Mouse (Mus musculus): ENCODE data around the gene Grin3b.

- TF ChIP-seq CTCF (IDR thresholded peaks at IDR 0.05; ENCODE audit: extremely low read depth, insufficient read depth, insufficient read length, insufficient replicate concordance) (no peak), POLR2A (IDR thresholded peaks at IDR 0.05; ENCODE audit: low read depth, low read length) (no peak)
These were observed 26.7 kb downstream of the Grin3b start for GRCm38 (mm10) chr10:79997034-79997760.
